Mouse (Mus musculus) T-helper 1 cell (primary cell): ENCODE measurements around the gene Dst.

Source experiments
- in situ Hi-C: fragments of 300-600 bp; cut with MboI, MseI; formaldehyde crosslinking; loops from one replicate; pipeline ENCODE4 v1.15.1; 2025; ENCODE audit warnings: high pct_unique_total_duplicates

The Dst gene

GRCm38 (mm10) chr1:34125148-34125547 is 217.1 kb downstream of the Dst start:
- in situ Hi-C loops, result no loop called here

GRCm38 (mm10) chr1:34127714-34128474 is 219.9 kb downstream of the Dst start:
- in situ Hi-C loops, result no loop called here

- in situ Hi-C loops, result no loop called here
Measured at GRCm38 (mm10) chr1:34128796-34129195, 220.8 kb downstream of the Dst start.

GRCm38 (mm10) chr1:34129691-34130090 is 221.7 kb downstream of the Dst start:
- in situ Hi-C loops, result no loop called here

GRCm38 (mm10) chr1:34130804-34131203 is 222.8 kb downstream of the Dst start:
- in situ Hi-C loops, result no loop called here

GRCm38 (mm10) chr1:34132875-34133274 is 224.8 kb downstream of the Dst start:
- in situ Hi-C loops, result no loop called here

GRCm38 (mm10) chr1:34135535-34135934 is 227.5 kb downstream of the Dst start:
- in situ Hi-C loops, result no loop called here

- in situ Hi-C loops, result no loop called here
Measured at GRCm38 (mm10) chr1:34139191-34139853, 231.3 kb downstream of the Dst start.

GRCm38 (mm10) chr1:34139871-34140471 is 231.9 kb downstream of the Dst start:
- in situ Hi-C loops, result no loop called here

GRCm38 (mm10) chr1:34140686-34141085 is 232.7 kb downstream of the Dst start:
- in situ Hi-C loops, result no loop called here

- in situ Hi-C loops, result no loop called here
Measured at GRCm38 (mm10) chr1:34142951-34143580, 235.0 kb downstream of the Dst start.

GRCm38 (mm10) chr1:34144826-34145225 is 236.8 kb downstream of the Dst start:
- in situ Hi-C loops, result no loop called here

GRCm38 (mm10) chr1:34148039-34148438 is 240.0 kb downstream of the Dst start:
- in situ Hi-C loops, result no loop called here

GRCm38 (mm10) chr1:34150416-34151093 is 242.5 kb downstream of the Dst start:
- in situ Hi-C loops, result no loop called here

GRCm38 (mm10) chr1:34152683-34153082 is 244.7 kb downstream of the Dst start:
- in situ Hi-C loops, result no loop called here

GRCm38 (mm10) chr1:34156058-34156457 is 248.0 kb downstream of the Dst start:
- in situ Hi-C loops, result no loop called here

- in situ Hi-C loops, result no loop called here
Measured at GRCm38 (mm10) chr1:34157702-34158101, 249.7 kb downstream of the Dst start.

GRCm38 (mm10) chr1:34158822-34159221 is 250.8 kb downstream of the Dst start:
- in situ Hi-C loops, result no loop called here

GRCm38 (mm10) chr1:34159898-34160297 is 251.9 kb downstream of the Dst start:
- in situ Hi-C loops, result no loop called here

- in situ Hi-C loops, result no loop called here
Measured at GRCm38 (mm10) chr1:34164616-34165295, 256.7 kb downstream of the Dst start.

GRCm38 (mm10) chr1:34165926-34166325 is 257.9 kb downstream of the Dst start:
- in situ Hi-C loops, result no loop called here
